Mouse (Mus musculus) neural tube, embryonic 15.5 days (tissue): ENCODE results near the gene Arfrp1. TPM values are rescaled to one million over a fixed set of nuclear protein-coding genes. Genes with fewer than 3 reads are reported as not detected.

Experiments
- ATAC-seq: fragments of 200-750 bp; cut with Nextera tagmentation; 2 replicates; pipeline ENCODE4 v1.8.0; 2017; ENCODE audit warnings: mild to moderate bottlenecking, moderate TSS enrichment, moderate library complexity; ENCODE audit not compliant: low FRiP score
- H3K27ac ChIP-seq: fragments of 300-500 bp; sonication (generic); replicated peaks from 2 replicates; pipeline ENCODE4 v1.5.1; 2015; ENCODE audit warnings: mild to moderate bottlenecking, inconsistent platforms
- H3K27me3 ChIP-seq: fragments of 300-500 bp; sonication (generic); replicated peaks from 2 replicates; pipeline ENCODE4 v1.6.1; 2015; ENCODE audit warnings: inconsistent platforms
- H3K36me3 ChIP-seq: fragments of 300-500 bp; sonication (generic); 2 replicates; pipeline ENCODE4 v1.6.1; 2015; ENCODE audit warnings: inconsistent platforms
- H3K4me1 ChIP-seq: fragments of 300-500 bp; sonication (generic); 2 replicates; pipeline ENCODE4 v1.6.1; 2015; ENCODE audit warnings: inconsistent platforms
- H3K4me2 ChIP-seq: fragments of 300-500 bp; sonication (generic); 2 replicates; pipeline ENCODE4 v1.6.1; 2015; ENCODE audit warnings: inconsistent platforms, mild to moderate bottlenecking, moderate library complexity
- H3K4me3 ChIP-seq: fragments of 300-500 bp; sonication (generic); replicated peaks from 2 replicates; pipeline ENCODE4 v1.5.1; 2015; ENCODE audit warnings: mild to moderate bottlenecking, inconsistent platforms
- H3K9ac ChIP-seq: fragments of 300-500 bp; sonication (generic); replicated peaks from 2 replicates; pipeline ENCODE4 v1.6.1; 2015; ENCODE audit warnings: mild to moderate bottlenecking, inconsistent platforms
- H3K9me3 ChIP-seq: fragments of 300-500 bp; sonication (generic); replicated peaks from 2 replicates; pipeline ENCODE4 v1.6.1; 2016; ENCODE audit warnings: inconsistent platforms
- WGBS: fragments of 180-500 bp; shearing (Covaris S2); methylation state at CpG from one replicate; pipeline ENCODE4 v1.1.7; 2015; ENCODE audit warnings: mixed read lengths; 5-methylcytosine and 5-hydroxymethylcytosine counted together
- polyA plus RNA-seq: library from polyadenylated mRNA; unstranded; fragments of >200 nt; fragmentation: Nextera tagmentation; extraction: Ambion mirVana; gene quantifications from 2 replicates; pipeline ENCODE4 v1.2.1, GENCODE M21; 2015

Gene Arfrp1
- polyA plus RNA-seq, 1 experiment from 2014 or later: 83.7 TPM

GRCm38 (mm10) chr2:181375787-181376186 lies 10.6 kb upstream of the Arfrp1 start:
- H3K27me3 ChIP-seq: no peaks in the 10 kb centered on the region
- no peak overlapping the region for H3K4me2 ChIP-seq
- H3K4me1 ChIP-seq: no peaks in the 10 kb centered on the region
- H3K9me3 ChIP-seq: no peaks in the 10 kb centered on the region
- no peak overlapping the region for H3K9ac ChIP-seq
- peaks cover 29% of the 10 kb centered on the region for H3K36me3 ChIP-seq
- WGBS: 84% methylated on average over 2 of the region's 2 CpGs
- H3K27ac ChIP-seq: no peak overlapping the region
- H3K4me3 ChIP-seq: no peak overlapping the region
- no peak for ATAC-seq

GRCm38 (mm10) chr2:181370001-181370400 lies 4.8 kb upstream of the Arfrp1 start:
- WGBS: 98% methylated on average over 5 of the region's 5 CpGs
- Histone ChIP-seq H3K9ac (no peak overlapping the region), H3K36me3 (peaks cover 15% of the 10 kb centered on the region), H3K27ac (no peak overlapping the region), H3K27me3 (no peaks in the 10 kb centered on the region), H3K4me1 (peaks cover 33% of the 10 kb centered on the region), H3K9me3 (no peaks in the 10 kb centered on the region), H3K4me2 (no peak overlapping the region), H3K4me3 (no peak overlapping the region)
- no peak for ATAC-seq

- ATAC-seq: peak; percentile 60
- Histone ChIP-seq H3K27me3 (no peaks in the 10 kb centered on the region), H3K9ac (peak overlapping the region; percentile 92), H3K36me3 (peaks cover 37% of the 10 kb centered on the region), H3K9me3 (no peaks in the 10 kb centered on the region), H3K27ac (peak overlapping the region; percentile 92), H3K4me1 (peaks cover 50% of the 10 kb centered on the region), H3K4me2 (peak overlapping the region; percentile 97), H3K4me3 (peak overlapping the region; percentile 88)
- WGBS: 0% methylated on average over 20 of the region's 20 CpGs
Measured at GRCm38 (mm10) chr2:181365655-181366075, 461 bp upstream of the Arfrp1 start.

- H3K9me3 ChIP-seq: no peaks in the 10 kb centered on the region
- H3K9ac ChIP-seq: peak overlapping the region; percentile 92
- peak overlapping the region; percentile 92 for H3K27ac ChIP-seq
- H3K36me3 ChIP-seq: peaks cover 38% of the 10 kb centered on the region
- peak overlapping the region; percentile 88 for H3K4me3 ChIP-seq
- peak overlapping the region; percentile 97 for H3K4me2 ChIP-seq
- H3K4me1 ChIP-seq: peaks cover 50% of the 10 kb centered on the region
- WGBS: 13% methylated on average over 14 of the region's 14 CpGs
- no peak for ATAC-seq
- H3K27me3 ChIP-seq: no peaks in the 10 kb centered on the region
Measured at GRCm38 (mm10) chr2:181364487-181364859, 731 bp downstream of the Arfrp1 start.

- Histone ChIP-seq H3K27ac (no peak overlapping the region), H3K4me2 (peak overlapping the region; percentile 97), H3K9ac (peak overlapping the region; percentile 92), H3K36me3 (peaks cover 39% of the 10 kb centered on the region), H3K4me3 (peak overlapping the region; percentile 88), H3K9me3 (no peaks in the 10 kb centered on the region), H3K4me1 (peaks cover 45% of the 10 kb centered on the region), H3K27me3 (no peaks in the 10 kb centered on the region)
- no peak for ATAC-seq
- 87% methylated on average over 3 of the region's 3 CpGs for WGBS
Measured at GRCm38 (mm10) chr2:181363946-181364345, 1.3 kb downstream of the Arfrp1 start.

GRCm38 (mm10) chr2:181356780-181357179 lies 8.4 kb downstream of the Arfrp1 start:
- no peak for ATAC-seq
- Histone ChIP-seq H3K27me3 (no peaks in the 10 kb centered on the region), H3K4me1 (no peaks in the 10 kb centered on the region), H3K9ac (no peak overlapping the region), H3K4me3 (no peak overlapping the region), H3K9me3 (no peaks in the 10 kb centered on the region), H3K4me2 (no peak overlapping the region), H3K27ac (no peak overlapping the region), H3K36me3 (peaks cover 85% of the 10 kb centered on the region)
- 88% methylated on average over 3 of the region's 3 CpGs for WGBS

- Histone ChIP-seq H3K27ac (no peak overlapping the region), H3K4me3 (no peak overlapping the region), H3K4me1 (no peaks in the 10 kb centered on the region), H3K36me3 (peaks cover 69% of the 10 kb centered on the region), H3K4me2 (no peak overlapping the region), H3K9me3 (no peaks in the 10 kb centered on the region), H3K9ac (no peak overlapping the region), H3K27me3 (no peaks in the 10 kb centered on the region)
- 92% methylated on average over 6 of the region's 6 CpGs for WGBS
- ATAC-seq: no peak
Measured at GRCm38 (mm10) chr2:181342766-181343165, 22.4 kb downstream of the Arfrp1 start.

GRCm38 (mm10) chr2:181340426-181340825 lies 24.8 kb downstream of the Arfrp1 start:
- Histone ChIP-seq H3K27me3 (no peaks in the 10 kb centered on the region), H3K27ac (no peak overlapping the region), H3K4me3 (no peak overlapping the region), H3K9me3 (no peaks in the 10 kb centered on the region), H3K36me3 (peaks cover 72% of the 10 kb centered on the region), H3K4me2 (no peak overlapping the region), H3K9ac (no peak overlapping the region), H3K4me1 (no peaks in the 10 kb centered on the region)
- ATAC-seq: no peak
- 84% methylated on average over 4 of the region's 4 CpGs for WGBS

GRCm38 (mm10) chr2:181334023-181334422 lies 31.2 kb downstream of the Arfrp1 start:
- H3K4me3 ChIP-seq: no peak overlapping the region
- no peak overlapping the region for H3K4me2 ChIP-seq
- H3K4me1 ChIP-seq: no peaks in the 10 kb centered on the region
- peak; percentile 59; the same call in 1 of the 2 replicates for ATAC-seq
- no peaks in the 10 kb centered on the region for H3K27me3 ChIP-seq
- no peak overlapping the region for H3K9ac ChIP-seq
- 62% methylated on average over 3 of the region's 3 CpGs for WGBS
- H3K27ac ChIP-seq: no peak overlapping the region
- H3K36me3 ChIP-seq: peaks cover 75% of the 10 kb centered on the region
- H3K9me3 ChIP-seq: no peaks in the 10 kb centered on the region

GRCm38 (mm10) chr2:181332542-181332941 lies 32.7 kb downstream of the Arfrp1 start:
- Histone ChIP-seq H3K36me3 (peaks cover 77% of the 10 kb centered on the region), H3K27me3 (no peaks in the 10 kb centered on the region)

GRCm38 (mm10) chr2:181326098-181326497 lies 39.1 kb downstream of the Arfrp1 start:
- Histone ChIP-seq H3K4me2 (no peak overlapping the region), H3K36me3 (peaks cover 82% of the 10 kb centered on the region), H3K9ac (no peak overlapping the region), H3K27ac (no peak overlapping the region), H3K4me3 (no peak overlapping the region), H3K27me3 (no peaks in the 10 kb centered on the region), H3K9me3 (no peaks in the 10 kb centered on the region), H3K4me1 (no peaks in the 10 kb centered on the region)
- 98% methylated on average over 2 of the region's 2 CpGs for WGBS
- ATAC-seq: no peak

More at GRCm38 (mm10) chr2:181332542-181332941, 32.7 kb downstream of the Arfrp1 start:
- Histone ChIP-seq H3K4me3 (no peak overlapping the region), H3K4me1 (no peaks in the 10 kb centered on the region), H3K27ac (no peak overlapping the region), H3K9ac (no peak overlapping the region), H3K9me3 (no peaks in the 10 kb centered on the region), H3K4me2 (no peak overlapping the region)
- no peak for ATAC-seq

- H3K4me1 ChIP-seq: peaks cover 19% of the 10 kb centered on the region
- no peak overlapping the region for H3K27ac ChIP-seq
- H3K9ac ChIP-seq: no peak overlapping the region
- H3K36me3 ChIP-seq: peaks cover 46% of the 10 kb centered on the region
- H3K4me2 ChIP-seq: no peak overlapping the region
- no peaks in the 10 kb centered on the region for H3K9me3 ChIP-seq
- H3K4me3 ChIP-seq: no peak overlapping the region
- ATAC-seq: no peak
- WGBS: 68% methylated on average over 5 of the region's 5 CpGs
- H3K27me3 ChIP-seq: 0 out of 2 replicates have a peak, but pooled peaks cover 2% of the 10 kb centered on the region
Measured at GRCm38 (mm10) chr2:181322136-181322535, 43.1 kb downstream of the Arfrp1 start.
